Mouse (Mus musculus) lung, embryonic 14.5 days (tissue): ENCODE results near the gene Thsd4. TPM values are rescaled to one million over a fixed set of nuclear protein-coding genes. Genes with fewer than 3 reads are reported as not detected.
A peak's percentile ranks its signal among the peaks of the same experiment; 100 is the strongest.

ENCODE experiments used
- ATAC-seq: fragments of 200-750 bp; cut with Nextera tagmentation; 2 replicates; pipeline ENCODE4 v1.8.0; 2017; ENCODE audit warnings: mild to moderate bottlenecking, moderate TSS enrichment, moderate library complexity; ENCODE audit not compliant: insufficient read depth
- DNase-seq: peaks from one replicate; pipeline ENCODE4 v3.0.0-alpha.2; 2015
- H3K27ac ChIP-seq: fragments of 300-500 bp; sonication (generic); 2 replicates; pipeline ENCODE4 v1.5.1; 2014; ENCODE audit warnings: low read depth, mild to moderate bottlenecking, moderate library complexity
- H3K27me3 ChIP-seq: fragments of 300-500 bp; sonication (generic); 2 replicates; pipeline ENCODE4 v1.6.1; 2014; ENCODE audit warnings: low read length, control low read depth; ENCODE audit not compliant: insufficient read depth
- H3K36me3 ChIP-seq: fragments of 300-500 bp; sonication (generic); 2 replicates; pipeline ENCODE4 v1.6.1; 2014; ENCODE audit warnings: control low read depth; ENCODE audit not compliant: insufficient read depth
- H3K4me1 ChIP-seq: fragments of 300-500 bp; sonication (generic); 2 replicates; pipeline ENCODE4 v1.6.1; 2014; ENCODE audit warnings: antibody characterized with exemption, control low read depth; ENCODE audit not compliant: insufficient read depth
- H3K4me2 ChIP-seq: fragments of 300-500 bp; sonication (generic); 2 replicates; pipeline ENCODE4 v1.6.1; 2014; ENCODE audit warnings: mild to moderate bottlenecking
- H3K4me3 ChIP-seq: fragments of 300-500 bp; sonication (generic); 2 replicates; pipeline ENCODE4 v1.5.1; 2014; ENCODE audit warnings: low read depth, low read length
- H3K9ac ChIP-seq: fragments of 300-500 bp; sonication (generic); 2 replicates; pipeline ENCODE4 v1.6.1; 2014
- H3K9me3 ChIP-seq: fragments of 300-500 bp; sonication (generic); 2 replicates; pipeline ENCODE4 v1.6.1; 2016; ENCODE audit warnings: low read depth, low read length, control low read depth
- CTCF ChIP-seq: IDR thresholded peaks from 2 replicates; pipeline ENCODE4 v1.5.1; 2016; ENCODE audit warnings: antibody characterized with exemption, low read depth
- WGBS: fragments of 180-500 bp; shearing (Covaris S2); extraction: QIAGEN DNeasy Blood & Tissue Kit; methylation state at CpG from one replicate; pipeline ENCODE4 v1.1.7; 2014; 5-methylcytosine and 5-hydroxymethylcytosine counted together
- polyA plus RNA-seq: library from polyadenylated mRNA; unstranded; fragments of >200 nt; fragmentation: Nextera tagmentation; extraction: Ambion mirVana; gene quantifications from 2 replicates; pipeline ENCODE4 v1.2.1, GENCODE M21; 2014

Gene Thsd4
- polyA plus RNA-seq, 1 experiment from 2014 or later = 18.5 TPM

- WGBS = 3% methylated on average over 5 of the region's 5 CpGs
- Histone ChIP-seq H3K9me3 (no peaks in the 10 kb centered on the region), H3K4me3 (no peak overlapping the region), H3K9ac (no peak overlapping the region), H3K27ac (no peak overlapping the region), H3K4me1 (no peaks in the 10 kb centered on the region), H3K36me3 (no peaks in the 10 kb centered on the region), H3K27me3 (no peaks in the 10 kb centered on the region), H3K4me2 (no peak overlapping the region)
- TF ChIP-seq CTCF = peak; percentile 96
- ATAC-seq (peak; percentile 51; the same call in 1 of the 2 replicates), DNase-seq (peak; percentile 93)
These were observed 276.9 kb downstream of the Thsd4 start for GRCm38 (mm10) chr9:60244943-60245342.

DNA sequence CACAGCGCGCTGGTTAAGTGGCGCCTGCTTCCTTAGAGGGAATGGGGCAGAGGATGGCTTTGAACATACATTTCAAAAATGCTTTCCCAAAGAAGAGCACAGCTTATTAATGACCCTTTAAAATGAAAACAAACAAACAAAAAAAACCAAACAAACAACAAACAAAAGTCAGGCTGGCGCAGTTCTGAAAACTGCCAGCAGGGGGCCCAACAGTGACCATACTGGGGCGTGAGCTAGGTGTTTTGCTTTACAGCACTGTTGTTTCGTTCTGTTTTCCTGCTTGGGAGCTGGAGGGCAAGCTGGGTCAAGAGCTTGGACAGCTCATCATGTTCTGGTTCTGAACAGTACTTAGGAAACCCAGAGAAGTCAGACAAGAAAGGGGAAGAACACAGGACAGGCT lies 278.3 kb downstream of the Thsd4 start:
- Histone ChIP-seq H3K27me3 (no peaks in the 10 kb centered on the region), H3K9me3 (no peaks in the 10 kb centered on the region), H3K4me1 (no peaks in the 10 kb centered on the region), H3K4me3 (no peak overlapping the region), H3K36me3 (no peaks in the 10 kb centered on the region), H3K4me2 (no peak overlapping the region), H3K27ac (no peak overlapping the region), H3K9ac (no peak overlapping the region)
- DNase-seq (peak; percentile 31), ATAC-seq (no peak)
- peak; percentile 85 for TF ChIP-seq CTCF
- 65% methylated on average over 6 of the region's 6 CpGs for WGBS

DNA sequence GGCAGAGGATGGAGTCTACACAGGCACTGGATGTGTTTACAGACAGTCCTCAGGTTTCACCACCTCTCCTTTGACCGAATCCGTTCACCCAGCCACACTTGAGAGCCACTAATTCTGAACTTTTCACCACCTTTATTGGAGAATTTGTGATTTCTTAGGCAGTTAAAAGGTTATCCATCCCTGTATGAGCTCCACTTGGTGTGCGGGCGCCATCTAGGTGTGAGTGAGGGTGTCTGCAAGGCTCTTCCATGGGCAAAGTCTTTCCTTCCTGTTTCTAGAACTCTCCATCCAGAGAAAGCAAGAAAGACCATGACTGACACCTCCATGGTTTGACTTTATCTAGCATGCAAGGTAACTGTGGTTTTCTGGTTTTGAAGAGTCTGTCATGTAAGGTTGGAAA lies 284.2 kb downstream of the Thsd4 start:
- 21% methylated on average over 4 of the region's 4 CpGs for WGBS

GRCm38 (mm10) chr9:60236155-60236554 lies 285.7 kb downstream of the Thsd4 start:
- DNase-seq (no peak), ATAC-seq (no peak)
- no peak for TF ChIP-seq CTCF
- no peak overlapping the region for H3K9ac ChIP-seq
- H3K27me3 ChIP-seq = no peaks in the 10 kb centered on the region
- H3K4me2 ChIP-seq = no peak overlapping the region
- H3K4me1 ChIP-seq = peaks cover 9% of the 10 kb centered on the region; the same call in 1 of the 2 replicates
- 68% methylated on average over 9 of the region's 9 CpGs for WGBS
- no peaks in the 10 kb centered on the region for H3K9me3 ChIP-seq
- H3K36me3 ChIP-seq = no peaks in the 10 kb centered on the region
- H3K4me3 ChIP-seq = no peak overlapping the region
- H3K27ac ChIP-seq = no peak overlapping the region; the same call in 1 of the 2 replicates

More for the DNA sequence above, 284.2 kb downstream of the Thsd4 start:
- Histone ChIP-seq H3K4me1 (peaks cover 9% of the 10 kb centered on the region; the same call in 1 of the 2 replicates), H3K27me3 (no peaks in the 10 kb centered on the region), H3K4me3 (no peak overlapping the region), H3K9ac (no peak overlapping the region), H3K27ac (no peak overlapping the region), H3K36me3 (no peaks in the 10 kb centered on the region), H3K9me3 (no peaks in the 10 kb centered on the region), H3K4me2 (no peak overlapping the region)
- DNase-seq (peak; percentile 83), ATAC-seq (no peak)
- TF ChIP-seq CTCF = peak; percentile 87

- TF ChIP-seq CTCF = no peak
- H3K4me1 ChIP-seq = peaks cover 9% of the 10 kb centered on the region; the same call in 1 of the 2 replicates
- 25% methylated on average over 8 of the region's 8 CpGs for WGBS
- no peak overlapping the region for H3K4me2 ChIP-seq
- peak overlapping the region; percentile 58 for H3K27ac ChIP-seq
- ATAC-seq = peak; percentile 93
- no peaks in the 10 kb centered on the region for H3K36me3 ChIP-seq
- H3K9ac ChIP-seq = no peak overlapping the region
- DNase-seq = peak; percentile 80
- H3K9me3 ChIP-seq = no peaks in the 10 kb centered on the region
- H3K27me3 ChIP-seq = no peaks in the 10 kb centered on the region
- H3K4me3 ChIP-seq = no peak overlapping the region
These were observed 287.4 kb downstream of the Thsd4 start for GRCm38 (mm10) chr9:60234233-60235115.

DNA sequence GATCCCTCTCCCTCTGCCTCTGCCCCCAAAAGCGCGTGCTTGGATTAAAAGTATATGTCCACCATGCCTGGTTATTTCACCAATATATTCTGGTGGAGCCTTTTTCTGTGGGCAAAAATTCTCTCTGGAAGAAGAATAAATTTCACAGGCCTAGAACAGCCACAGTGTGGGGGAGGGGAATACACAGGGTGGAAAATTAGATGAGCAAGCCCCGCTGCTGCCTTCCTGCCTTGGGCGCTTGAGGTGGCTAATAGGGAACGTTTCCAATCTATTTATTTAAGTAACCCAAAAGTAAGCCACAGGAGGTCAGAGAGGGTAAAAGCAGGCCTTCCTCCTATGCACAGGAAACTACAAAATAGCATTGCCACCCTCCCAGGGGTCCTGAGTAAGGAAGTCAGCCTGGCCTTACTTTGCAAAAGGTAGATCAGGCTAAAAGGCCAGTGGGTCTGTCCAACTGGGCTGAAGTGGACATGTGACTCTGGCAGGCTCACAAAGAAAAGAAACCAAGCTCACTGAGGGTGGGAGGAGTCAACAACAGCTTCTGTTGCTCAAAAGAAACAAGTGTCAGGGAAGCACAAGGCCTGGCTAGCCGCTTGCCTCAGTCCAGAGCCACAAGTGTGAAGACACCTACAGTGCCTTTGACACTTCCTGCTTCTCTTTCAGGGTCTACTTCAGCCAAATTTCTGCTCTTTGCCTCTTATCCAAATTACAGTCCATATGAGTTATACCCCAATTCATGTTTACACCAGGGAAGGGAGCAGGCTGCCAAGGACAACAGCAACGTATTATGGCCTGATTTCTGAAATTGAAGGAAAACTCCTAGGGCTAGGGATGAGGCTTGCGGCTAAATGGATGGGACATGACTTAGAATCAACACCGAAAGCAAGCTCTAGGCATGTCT lies 289.6 kb downstream of the Thsd4 start:
- WGBS = 69% methylated on average over 9 of the region's 9 CpGs
- TF ChIP-seq CTCF = no peak
- peaks cover 9% of the 10 kb centered on the region; the same call in 1 of the 2 replicates for H3K4me1 ChIP-seq
- no peaks in the 10 kb centered on the region for H3K9me3 ChIP-seq
- H3K36me3 ChIP-seq = no peaks in the 10 kb centered on the region
- H3K27ac ChIP-seq = no peak overlapping the region
- H3K4me2 ChIP-seq = no peak overlapping the region
- ATAC-seq = no peak
- no peak overlapping the region for H3K9ac ChIP-seq
- peak; percentile 47 for DNase-seq
- no peak overlapping the region for H3K4me3 ChIP-seq
- H3K27me3 ChIP-seq = no peaks in the 10 kb centered on the region

DNA sequence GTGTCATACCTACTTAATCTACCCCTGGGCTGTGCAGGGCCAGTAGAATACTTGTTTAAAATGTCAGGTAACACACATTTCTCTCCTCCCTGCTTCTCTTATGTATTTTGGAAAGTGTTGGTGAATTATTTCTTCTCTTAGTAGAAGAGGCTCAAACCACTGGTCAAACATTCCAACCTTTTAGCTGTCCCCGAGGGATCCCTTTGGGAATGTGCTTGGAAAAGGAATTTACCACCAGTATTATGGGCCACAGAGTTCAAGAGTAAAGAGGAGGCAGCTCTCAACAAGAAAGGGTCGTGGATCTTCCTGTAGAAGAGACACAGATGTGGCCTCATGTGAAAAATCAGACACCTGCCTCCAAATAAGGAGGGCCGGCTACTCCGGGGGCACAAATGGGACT lies 292.4 kb downstream of the Thsd4 start:
- Histone ChIP-seq H3K36me3 (no peaks in the 10 kb centered on the region), H3K4me2 (no peak overlapping the region), H3K9me3 (no peaks in the 10 kb centered on the region), H3K27me3 (no peaks in the 10 kb centered on the region), H3K4me3 (no peak overlapping the region), H3K9ac (no peak overlapping the region), H3K27ac (no peak overlapping the region), H3K4me1 (peaks cover 9% of the 10 kb centered on the region; the same call in 1 of the 2 replicates)
- no peak for DNase-seq
- TF ChIP-seq CTCF = no peak
- WGBS = 77% methylated on average over 4 of the region's 4 CpGs
- no peak for ATAC-seq
